Mouse (Mus musculus): ENCODE data around the gene Foxp2.

Gene Foxp2

DNA sequence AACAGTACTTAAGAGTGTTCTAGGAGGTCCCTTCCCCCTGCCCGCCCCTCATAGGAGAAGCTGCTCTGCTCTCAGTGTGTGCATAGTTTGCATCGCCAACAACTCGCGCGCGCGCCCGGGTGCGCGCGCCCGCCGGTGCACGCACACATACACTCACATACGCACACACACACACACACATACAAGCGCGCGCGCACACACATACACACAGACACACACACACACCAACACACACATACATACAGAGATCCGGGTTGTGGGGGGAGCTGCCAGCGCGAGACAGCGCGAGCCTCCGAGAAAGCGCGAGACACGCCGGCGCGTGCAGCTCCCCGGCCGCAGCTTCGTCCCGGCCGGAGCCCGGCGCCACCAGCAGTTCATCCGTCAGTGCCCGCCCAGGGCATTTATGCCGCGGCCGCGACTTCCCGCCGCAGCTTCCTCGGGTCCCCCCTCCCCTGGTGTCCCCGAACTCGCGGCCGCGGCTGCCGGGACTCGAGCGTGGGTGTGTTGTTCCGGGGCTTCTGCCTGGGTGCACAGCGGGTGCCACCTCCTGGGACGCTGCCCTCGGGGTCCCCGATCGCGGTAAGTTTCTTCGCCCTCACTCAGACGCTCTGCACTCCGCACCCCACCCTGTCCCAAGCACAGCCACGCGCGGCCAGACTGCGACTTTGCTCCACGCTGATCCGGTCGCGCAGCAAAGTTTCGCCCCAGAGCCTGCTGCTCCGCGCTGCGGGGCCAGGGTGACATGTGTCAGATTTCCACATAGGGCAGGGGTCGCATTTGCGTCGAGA, at the start of gene Foxp2:
TSS of gene Foxp2 (plus strand) at position 167 of the 788 bp plus-strand sequence.
- DNase-seq = peak; percentile 15

DNA sequence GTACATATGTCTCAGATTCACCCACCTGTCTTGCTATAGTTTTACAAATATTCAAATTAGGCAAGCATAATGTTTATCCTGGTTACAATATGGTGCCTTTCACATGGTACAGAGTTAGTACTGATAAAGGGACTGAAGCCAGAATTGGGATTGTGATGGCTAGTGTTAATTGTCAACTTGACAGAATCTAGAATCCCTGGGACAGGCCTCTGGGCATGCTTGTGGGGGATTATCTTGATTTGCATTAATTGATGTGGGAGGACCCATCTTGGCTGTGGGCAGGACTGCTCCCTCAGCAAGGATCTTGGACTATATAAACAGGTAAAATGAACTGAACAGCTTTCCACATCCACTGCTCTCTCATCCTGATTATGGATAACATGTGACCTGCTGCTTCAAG, 15.9 kb upstream of the Foxp2 start:
- DNase-seq = no peak

DNA sequence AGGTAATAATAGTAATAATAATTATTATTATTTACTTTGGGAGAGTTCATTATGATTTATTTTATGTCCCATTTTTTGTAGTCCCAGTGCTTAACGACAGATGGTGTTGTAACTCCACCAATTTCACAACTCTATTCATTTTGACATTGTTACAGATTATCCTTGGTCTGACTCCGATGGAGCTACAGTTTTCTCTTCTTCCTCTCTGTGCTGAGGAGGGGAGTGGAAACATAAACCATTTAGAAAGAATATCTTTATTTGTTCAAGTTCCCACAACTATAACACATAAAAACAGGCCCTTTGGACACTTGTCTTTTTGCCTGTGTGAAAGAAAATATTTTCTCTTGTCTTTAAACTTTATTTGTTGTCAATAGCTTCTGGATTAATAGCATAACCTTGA, 4.1 kb upstream of the Foxp2 start:
- no peak for DNase-seq

DNA sequence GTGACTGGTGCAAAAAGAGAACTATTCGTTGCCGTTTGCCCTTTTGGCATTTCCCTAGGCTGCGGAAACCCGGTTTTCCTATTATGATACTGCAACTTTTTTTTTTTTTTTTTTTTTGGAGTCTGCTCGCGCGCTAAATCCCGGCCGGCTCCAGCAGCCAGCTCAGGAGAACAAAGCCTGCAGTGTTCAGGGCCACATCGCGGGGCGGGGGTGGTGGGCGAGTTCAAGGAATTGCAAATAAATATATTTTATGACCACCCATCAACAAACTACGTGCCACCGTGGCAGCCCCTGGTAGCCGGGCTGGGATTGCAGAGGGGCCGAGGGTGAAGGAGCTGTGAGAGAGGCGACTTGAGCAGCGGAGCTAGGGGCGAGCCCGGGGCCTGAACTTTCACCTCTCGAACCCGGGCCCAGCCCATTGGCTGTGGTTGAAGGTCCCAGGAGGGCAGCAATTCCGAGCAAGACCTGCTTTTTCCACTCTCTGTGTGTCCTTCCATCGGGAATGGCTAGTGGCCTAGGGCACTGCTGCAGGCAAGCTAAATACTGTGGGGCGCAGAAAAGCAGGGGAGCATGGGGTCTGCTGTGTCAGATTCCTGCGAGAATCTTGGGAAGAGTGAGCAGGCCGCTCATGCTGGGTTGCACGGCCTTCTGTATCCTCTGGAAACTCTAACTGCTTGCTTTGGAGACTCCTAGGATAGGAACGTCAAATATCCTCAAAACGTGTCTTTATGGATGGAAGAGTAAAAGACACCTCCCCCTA, 2.9 kb upstream of the Foxp2 start:
- no peak for DNase-seq

DNA sequence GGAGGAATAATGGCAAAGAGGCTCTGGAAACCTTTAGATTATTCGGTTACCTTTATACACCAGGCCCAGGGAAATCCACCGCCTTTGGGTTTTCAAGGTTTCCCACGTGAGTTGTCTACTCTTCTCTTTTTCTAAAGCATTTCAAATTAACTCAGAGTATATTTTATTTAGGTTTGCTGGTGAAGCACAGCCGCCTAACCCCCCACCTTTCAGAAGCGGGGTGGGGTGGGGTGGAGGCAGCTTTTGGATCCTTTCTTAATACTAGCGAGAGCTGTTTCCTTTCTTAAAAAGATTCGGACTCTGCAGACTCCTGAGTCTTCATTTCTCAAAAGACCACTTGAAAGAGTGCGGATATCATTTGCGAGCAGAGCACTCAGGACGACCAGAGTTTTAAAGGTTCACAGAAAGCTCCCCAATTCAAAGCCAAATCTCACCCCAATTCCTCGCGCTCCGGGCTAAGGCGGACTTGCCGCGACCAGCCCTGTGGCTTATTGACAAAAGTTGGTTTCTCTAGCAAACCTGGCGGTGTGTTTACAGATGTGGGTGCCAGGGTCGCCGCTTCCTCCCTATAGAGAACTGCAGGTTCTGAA, 2.0 kb upstream of the Foxp2 start:
- DNase-seq = no peak

DNA sequence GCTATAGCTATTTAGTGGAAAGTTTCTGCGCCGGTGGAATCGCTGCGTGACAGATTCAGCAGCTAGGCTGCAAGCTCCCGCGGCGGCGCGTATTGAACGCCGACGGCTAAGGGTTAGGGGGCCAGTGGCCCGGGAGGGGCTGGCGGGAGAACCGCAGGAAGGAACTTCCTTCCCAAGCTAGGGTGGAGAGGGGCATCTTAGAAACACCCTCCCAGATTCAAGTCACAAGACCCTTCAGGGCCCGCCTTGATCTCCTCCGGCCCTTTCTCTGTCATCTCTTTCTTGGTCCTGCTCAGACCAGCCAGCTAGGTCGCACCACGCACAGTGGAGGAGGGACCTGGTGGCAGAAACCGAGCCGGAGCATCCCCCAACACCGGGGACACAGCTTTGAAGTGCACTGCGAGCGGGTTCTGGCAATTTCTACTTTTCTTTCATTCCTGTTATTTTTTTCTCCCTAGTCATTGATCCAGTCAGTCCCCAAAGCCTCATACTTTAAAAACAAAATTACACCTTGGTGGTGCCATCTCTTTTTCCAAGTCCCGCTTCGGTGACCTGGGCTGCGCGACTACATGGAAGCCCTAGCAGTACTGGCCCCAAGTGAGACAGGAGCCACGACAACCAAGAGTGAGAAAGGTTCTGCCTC, 1.1 kb upstream of the Foxp2 start:
- no peak for DNase-seq

DNA sequence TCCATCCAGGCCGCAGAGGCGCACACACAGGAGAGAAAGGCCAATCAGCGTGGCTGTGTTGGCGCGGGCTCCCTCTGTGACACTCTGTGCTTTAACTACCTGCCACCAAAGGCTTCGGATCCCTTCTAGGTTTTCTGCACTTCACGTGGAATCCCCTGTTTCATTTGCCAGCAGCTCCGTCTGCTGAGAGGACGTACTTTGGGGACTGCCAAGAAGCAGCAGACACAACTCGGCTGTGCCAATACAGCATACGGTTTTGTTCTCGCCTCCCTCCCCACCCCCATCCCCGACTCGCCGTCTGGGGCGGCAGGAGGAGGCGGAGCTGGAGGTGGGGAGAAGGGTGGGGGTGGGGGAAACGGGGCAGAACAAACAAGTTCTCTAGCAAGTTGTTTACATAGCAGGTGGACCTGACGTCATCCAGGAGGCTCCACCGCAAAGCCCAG, 549 bp upstream of the Foxp2 start:
- DNase-seq = no peak

DNA sequence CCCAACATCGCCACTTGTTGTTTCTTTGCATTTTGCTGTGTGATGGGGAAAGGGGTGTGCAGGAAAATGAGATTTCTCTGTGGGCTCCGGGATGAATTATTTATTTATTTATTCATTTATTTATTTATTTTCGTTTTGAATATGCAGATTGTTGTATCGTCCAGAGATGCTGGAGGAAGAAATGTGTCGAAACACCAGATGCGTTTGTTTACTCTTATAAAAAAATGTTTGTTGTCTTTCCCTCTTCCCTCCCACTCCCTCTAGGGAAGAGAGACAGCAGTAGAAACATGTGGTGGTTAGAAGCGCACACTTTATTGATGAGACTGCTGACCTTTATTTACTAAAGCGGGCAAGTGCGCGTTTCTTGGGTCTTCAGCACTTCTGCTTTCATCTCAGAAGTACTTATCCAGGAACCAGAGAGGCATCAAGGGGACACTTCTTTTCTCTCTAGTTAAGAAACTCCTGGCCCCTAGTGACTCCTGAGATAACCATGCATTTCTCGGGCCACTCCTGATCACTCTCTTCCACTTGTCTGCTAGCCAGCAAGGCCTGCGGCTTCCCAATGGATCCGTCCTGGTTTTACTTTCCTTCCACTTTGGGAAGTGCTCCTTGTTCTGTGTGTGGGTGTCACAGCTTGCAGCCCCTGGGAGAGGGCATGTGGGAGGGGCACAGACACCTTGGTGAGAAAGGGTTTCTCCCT, 972 bp downstream of the Foxp2 start:
- DNase-seq = no peak

DNA sequence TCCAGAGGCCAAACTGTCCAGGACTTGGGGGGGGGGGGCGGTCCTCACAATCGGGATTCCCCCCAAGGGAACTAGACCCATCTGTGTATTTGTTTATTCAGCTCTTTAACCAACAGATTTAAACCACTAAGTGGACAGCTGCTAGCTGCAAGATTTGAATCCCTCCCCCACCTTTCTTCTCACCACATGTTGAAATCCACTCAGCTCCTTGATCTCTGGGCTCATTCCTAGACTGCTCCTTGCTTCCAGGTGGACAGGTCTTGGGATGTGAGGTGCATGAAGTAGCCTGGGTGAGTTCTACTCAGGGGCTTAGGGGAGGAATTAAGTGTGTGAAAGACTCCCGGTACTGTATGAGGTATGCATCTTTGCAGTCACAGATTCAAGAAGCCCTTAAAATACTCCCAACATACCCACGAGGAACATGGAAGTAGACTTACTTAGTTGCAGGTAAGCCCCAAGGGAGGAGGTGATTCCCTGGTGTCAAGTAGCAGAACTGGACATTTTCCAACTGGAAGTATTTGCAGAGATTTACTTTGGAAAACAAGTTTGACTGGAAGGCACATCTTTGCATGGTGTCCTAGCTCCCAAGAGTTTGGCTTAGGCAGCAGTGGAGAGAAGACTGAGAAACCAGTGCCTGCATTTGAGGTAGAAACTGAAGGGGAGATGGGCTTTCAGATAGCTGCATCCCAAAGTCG, 2.3 kb downstream of the Foxp2 start:
- no peak for DNase-seq

DNA sequence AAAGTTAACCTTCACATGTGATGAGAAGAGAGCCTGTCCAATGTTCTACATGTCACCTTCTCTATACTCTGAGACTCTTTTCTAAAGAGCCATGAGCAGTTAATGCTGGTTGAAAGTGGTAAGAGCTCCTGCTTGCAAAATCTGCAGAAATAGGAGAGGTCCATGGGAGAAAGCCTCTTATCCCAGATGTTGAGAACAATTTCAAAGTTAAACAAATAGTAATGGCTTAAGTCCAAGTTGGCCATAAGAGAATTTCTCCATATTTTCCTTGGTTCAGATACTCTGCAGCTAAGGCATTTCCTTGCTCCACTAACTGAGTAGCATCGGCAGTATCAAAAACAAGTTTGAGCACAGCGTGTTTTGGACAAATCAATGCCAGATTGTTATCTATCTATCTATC, 13.9 kb downstream of the Foxp2 start:
- DNase-seq = no peak

DNA sequence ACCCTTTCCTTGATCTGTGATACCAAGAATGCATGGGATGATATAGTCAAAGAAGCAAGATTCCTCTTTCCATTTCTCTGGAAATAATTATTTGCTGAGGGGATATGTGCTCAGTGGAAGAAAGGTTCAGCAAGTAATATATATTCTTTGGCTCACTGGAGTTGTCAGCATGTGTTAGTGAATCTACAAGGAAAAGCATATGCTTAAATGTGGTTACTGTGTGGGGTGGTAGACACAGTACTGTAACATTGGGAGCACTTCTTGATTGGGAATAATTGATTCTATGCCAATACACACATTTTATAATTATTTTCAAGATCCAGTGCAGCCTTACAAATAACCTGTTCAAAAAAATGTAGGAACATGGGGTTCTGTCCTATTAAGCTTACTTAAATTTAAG, 21.6 kb downstream of the Foxp2 start:
- DNase-seq = no peak

DNA sequence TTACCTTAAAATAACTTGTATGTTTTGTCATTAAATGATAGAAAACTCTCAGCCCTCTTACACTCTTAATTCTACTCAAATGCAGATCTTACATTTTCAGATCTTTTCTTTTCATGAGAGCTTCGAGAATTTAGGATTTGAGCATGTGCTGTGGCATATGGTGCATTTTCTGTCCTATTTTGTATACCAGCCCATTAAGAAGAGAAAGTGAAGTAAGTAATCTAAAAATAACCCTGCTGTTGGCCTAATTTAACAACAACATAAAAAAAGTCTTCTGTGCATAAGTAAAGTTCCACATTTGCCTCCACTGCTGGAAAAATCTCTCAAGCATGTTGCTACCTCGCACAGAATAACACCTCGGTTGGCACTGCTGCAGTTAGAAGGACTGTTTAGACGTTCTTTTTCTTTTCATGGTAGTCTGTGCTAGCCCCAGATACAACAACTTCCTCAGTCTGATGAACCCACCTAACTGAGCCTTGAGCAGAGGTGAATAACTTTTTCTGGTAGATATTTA, 23.9 kb downstream of the Foxp2 start:
- no peak for DNase-seq

DNA sequence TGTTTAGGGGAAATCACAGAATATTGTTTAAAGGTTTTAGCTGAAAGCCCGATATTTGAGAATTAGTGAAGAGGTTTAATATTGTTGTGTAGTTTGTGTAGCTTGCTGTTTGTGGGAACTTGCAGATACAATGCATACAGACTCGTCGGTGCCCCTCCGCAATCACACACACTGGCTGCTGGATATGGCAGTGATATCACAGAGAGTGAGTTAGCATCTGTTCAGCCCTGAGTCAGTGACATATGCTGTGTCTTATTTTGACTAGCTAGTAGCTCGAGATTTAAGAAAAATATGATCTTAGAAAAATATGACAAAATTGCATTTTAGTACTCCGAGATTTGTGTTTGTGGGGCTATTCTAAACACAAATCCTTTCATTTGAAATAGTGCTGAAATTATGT, 49.9 kb downstream of the Foxp2 start:
- no peak for DNase-seq

DNA sequence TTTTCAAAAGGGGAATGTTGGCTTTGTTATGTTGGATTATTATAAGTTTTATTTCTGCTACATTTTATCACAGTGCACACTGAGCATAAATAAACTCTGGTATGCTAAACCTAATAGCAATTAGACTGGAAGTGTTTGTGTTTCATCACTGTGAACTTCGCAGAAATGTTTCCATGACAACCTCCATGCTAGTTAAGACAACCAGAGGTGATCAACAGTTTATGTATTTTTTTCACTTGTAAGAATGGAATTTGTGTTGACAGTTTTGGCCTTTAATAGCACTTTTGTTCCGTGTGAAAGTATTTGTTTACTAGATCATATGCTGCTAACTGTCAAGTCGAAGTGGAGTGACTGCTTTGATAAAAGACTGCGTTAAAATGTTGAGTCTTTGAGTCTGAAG, 51.6 kb downstream of the Foxp2 start:
- DNase-seq = no peak

DNA sequence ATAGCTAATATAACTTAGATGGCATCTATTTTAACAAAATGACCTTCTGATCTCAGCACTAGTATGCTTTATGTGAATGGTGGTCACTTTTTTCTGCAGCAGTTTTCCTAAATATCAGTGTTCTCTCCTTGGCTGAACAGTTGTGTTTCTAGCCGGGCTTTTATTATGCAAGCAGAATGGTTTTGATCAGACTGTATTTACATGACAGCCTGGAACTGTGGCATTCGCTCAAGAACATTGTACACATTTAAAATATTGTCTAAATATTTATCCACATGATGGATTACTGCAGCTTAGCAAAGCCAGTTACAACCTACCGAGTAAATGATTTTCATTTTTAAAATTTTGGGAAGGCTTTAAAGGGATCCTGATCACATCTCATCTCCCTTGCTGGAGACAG, 75.9 kb downstream of the Foxp2 start:
- no peak for DNase-seq

DNA sequence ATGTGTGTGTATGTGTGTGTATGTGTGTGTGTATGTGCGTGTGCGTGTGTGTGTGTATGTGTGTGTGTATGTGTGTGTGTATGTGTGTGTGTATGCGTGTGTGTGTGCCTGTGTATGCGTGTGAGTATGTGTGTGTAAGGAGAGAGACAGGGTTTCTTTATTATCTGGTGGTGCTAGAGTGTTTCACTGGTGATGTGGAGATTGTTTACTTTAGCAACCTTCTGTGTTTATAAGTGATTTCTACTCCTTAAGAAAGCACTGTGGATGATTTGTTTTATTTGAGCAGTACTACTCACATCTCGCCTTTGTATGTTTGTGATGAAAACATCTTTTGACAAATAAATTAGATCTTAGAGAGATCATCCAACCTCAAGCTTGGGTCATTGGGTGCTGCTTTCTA, 77.1 kb downstream of the Foxp2 start:
- no peak for DNase-seq

DNA sequence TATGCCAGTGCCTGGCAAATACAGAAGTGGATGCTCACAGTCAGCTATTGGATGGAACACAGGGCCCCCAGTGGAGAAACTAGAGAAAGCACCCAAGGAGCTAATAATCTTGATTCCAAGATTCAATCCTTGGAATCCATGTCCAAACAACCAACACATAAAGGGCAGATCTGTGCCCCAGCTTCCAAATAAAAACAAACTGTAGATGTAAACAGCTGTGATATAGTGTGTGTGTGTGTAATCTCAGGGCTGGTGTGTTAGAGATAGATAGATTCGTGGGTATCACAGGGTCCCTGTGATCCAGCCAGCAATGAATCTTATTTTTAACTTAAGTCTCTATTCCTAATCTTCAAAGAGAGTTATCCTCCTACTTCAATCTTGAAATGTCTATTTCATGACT, 107.0 kb downstream of the Foxp2 start:
- DNase-seq = no peak

DNA sequence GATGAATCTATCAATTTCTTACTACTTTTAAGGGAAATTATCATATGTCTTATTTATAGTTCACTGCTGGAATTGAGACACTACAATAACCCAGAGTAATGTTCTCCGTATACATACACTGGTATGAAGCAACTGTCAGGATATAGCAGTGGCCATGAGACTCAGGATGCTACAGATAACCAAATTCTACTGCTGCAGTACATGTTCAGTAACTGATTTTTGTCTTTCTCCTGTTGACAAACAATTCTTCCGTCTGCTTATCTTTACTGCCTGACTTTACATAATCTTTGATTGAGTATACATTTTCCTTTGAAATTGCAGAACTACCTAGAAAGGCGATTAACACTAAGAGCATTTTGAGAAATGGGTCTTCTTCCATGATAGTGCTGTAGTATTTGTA, 127.3 kb downstream of the Foxp2 start:
- DNase-seq = no peak

DNA sequence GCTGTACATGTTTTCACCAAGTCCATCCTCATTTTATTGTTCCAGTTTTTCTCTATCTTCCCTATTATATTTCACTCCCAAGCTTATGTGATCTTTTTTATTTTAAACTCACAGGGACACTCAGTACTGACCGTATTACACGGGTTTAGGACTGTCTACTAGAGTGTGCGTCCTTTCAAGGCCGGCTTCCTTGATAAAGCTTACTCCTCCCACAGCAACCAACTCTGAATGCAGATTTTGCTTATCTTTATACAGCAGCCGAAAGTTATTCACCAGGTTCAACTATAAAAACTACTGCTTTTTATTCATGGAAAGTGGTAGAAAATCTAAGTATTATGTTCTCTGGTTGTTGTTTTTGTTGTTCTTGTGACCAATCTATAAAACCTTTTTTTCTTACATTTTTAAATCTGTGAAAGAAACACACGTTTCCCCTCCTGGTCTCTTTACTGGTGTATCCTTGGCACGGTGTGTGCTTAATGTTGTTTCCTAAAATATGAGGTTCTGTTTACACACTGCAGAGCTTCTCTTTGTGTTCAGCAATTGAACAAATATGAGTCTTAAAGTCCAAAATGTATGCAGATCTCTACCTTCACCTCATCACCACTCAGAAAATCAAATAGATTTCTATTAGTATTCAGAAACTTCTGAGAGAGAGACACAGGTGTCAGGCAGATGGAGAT, 128.4 kb downstream of the Foxp2 start:
- DNase-seq = no peak

DNA sequence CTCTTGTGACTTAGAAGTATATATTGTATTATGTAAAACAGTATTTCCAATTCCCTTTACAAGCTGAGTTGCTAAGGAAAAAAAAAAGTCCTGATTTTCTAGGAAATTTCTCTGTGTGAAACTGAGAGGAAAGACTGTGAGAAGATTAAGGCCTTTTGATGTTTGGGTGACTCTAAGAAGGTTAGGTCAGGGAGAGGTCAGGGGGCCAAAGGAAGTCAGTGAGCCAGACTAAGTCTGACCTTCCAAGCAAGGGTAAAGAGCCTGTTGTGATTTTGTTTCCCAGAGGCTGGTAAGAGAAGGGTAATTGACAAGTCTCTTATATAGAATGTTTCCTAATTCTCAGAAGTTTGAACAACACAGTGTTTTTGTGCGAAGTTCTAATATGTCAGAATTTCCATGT, 162.1 kb downstream of the Foxp2 start:
- DNase-seq = no peak

DNA sequence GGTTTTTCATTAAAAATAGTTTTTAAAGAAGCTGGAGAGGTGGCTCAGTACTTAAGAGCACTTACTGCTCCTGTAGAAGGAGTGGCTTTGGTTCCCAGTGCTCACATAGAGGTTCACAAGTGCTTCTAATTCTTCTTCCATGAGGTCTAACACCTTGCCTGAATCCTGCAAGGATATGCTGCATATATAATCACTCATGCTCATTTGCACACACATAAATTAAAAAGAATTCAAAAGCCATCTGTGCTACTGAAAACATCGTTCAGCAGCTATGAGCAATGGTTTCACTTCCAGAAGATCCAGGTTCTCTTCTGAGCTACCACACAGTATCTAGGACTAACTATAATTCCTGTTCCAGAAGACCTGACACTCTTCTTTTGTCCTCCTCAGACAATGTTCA, 200.4 kb downstream of the Foxp2 start:
- no peak for DNase-seq

DNA sequence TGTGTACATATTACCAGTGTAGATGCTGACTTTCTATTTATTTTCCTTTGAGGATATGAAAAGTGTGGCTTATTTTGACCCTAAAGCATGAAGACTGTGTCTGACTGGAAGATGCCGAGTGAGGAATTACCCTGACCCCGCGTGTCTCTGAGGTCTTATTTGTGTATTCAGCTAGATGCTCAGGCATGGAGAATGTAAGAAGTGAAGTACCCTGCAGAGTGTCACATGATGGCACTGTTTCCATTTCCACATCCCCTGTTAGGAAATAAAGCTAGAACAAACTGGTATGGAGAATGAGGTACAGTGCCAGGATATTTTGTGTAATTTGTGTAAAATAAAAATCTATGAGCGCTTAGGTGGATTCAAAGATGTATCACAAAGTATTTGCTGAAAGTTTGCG, 219.8 kb downstream of the Foxp2 start:
- no peak for DNase-seq
